Mouse (Mus musculus) c-Kit-negative CD71-positive TER-119-positive erythroid progenitor cells, embryonic 14.5 days (primary cell): ENCODE measurements around the gene Gramd4.
"Not testable (repeated sequence)": the region's sequence is repeated elsewhere in the genome, so short reads cannot be mapped to it uniquely, and the experiment has no call there.

Experiments
- DNase-seq: peaks from one replicate; pipeline ENCODE4 v3.0.0-alpha.2; 2013; ENCODE audit warnings: low read depth, low spot score

Gene Gramd4

DNA sequence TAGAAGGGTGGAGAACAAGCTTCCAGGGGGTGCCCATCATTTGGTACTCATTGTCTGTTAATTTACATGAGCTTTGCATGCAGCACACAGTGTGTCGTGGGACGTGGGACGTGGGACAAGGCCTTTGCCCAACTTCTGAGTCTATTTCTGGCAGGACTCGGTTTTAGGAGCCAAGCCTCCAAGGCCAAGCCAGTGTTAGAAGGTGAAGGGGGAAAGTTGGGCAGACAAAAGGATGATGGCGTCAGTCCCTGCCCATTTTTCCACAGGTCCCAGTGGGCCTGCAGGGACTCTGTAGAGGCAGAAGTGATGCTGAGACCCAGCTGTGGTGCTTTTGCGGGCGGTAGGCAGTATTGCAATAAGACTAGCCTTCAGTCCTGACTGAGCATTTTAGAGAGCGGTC lies 33.1 kb downstream of the Gramd4 start:
- DNase-seq = no peak

DNA sequence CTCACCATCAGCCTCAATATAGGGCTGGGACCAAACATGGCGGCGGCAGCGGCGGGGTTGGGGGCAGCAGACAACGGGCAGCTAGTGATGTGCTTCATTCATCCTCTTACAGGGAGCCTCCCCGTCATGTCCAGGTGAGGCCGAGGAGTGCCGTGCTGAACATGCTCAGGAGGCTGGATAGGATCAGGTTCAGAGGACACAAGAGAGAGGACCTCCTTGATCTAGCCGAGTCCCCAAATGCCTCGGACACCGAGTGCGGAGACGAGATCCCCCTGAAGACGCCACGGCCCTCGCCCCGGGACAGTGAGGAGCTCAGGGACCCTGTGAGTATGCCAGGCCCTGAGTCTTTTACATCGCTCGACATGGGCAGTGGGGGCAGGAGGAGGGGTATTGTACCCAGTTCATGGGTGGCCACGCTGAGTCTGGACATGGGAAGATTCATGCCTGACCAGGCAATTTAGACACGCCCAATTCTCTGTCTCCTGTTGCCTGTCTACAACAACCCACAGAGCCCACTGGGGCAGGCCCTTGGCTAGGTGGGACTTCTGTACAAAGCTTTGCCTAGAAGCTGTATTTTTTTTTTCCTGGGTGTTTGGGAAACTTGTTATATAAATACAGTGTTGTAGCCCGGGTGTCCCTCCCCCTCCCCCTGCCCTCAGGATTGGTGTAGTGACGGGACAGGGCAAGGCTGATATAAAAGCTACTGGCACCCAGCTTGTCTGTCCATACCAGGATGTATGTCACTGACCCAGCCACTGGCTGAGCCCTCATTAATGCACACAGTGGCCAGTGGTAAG lies 33.9 kb downstream of the Gramd4 start:
- no peak for DNase-seq

DNA sequence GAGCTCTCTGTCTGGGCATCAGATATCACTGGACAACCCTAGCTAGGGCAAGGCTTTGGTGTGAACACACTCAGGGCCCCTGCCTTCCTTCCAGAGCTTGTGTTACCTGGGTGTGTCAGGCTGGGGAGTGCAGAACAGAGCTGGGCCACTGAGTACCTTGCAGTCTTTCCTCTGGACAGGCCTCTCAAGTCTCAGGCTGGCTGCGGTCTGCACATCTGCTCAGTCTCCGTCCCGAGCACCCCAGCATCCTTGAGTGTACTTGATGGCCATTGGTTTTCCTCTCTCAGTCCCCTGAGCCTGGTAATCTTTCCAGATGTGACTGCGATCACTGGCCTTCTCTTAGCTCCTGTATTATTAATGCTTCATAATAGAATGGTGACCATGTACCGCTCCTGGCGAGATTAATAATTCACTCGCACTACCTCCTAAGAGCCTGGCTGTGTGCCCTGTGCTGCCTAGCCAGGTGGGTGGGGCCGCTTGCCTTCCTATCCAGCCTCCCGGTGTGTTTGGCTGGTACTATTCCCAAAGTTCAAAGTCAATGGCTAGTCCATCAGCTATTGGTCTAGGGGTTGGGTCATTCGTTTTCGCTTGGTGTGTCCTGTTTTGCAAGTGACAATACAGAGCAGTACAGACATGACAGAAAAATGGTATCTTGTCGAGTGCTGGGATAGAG lies 34.6 kb downstream of the Gramd4 start:
- DNase-seq = no peak

DNA sequence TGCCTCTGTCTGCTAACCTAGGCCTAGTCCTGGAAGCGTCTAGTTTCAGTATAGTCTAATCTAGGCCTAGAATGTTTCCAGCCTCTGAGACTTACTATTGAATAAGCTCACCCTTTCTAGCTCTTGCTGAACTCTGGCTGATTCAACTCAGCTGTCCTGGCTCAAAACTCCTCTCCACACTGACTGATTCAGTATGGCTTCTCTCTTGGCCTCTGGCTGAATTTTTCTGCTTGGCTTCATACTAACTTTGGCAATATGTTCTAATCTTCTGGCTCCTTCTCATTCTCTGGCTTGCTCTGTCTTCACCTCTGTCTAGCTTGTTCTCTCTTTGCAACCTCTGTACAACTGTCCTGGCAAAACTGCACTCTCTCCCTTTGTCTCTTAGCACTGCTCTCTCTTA lies 35.7 kb downstream of the Gramd4 start:
- DNase-seq = no peak

- DNase-seq = no peak
Measured at GRCm38 (mm10) chr15:86094324-86095121, 37.0 kb downstream of the Gramd4 start.

- DNase-seq = no peak
Measured at GRCm38 (mm10) chr15:86095722-86096603, 38.5 kb downstream of the Gramd4 start.

DNA sequence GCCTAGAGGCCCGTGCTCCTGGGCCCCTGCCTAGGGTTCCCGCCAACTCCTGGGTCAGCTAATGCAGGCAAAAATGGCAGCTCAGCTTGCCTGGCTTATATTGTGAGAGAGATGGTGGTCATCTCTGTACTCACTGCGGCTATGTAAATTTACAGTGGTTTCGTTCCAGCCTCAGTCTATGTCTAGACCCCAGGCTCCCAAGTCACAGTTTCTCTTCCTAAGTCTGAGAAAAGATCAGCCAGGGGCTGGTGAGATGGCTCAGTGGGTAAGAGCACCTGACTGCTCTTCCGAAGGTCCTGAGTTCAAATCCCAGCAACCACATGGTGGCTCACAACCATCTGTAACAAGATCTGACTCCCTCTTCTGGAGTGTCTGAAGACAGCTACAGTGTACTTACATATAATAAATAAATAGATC lies 39.1 kb downstream of the Gramd4 start:
- not testable (repeated sequence) for DNase-seq

- no peak for DNase-seq
Measured at GRCm38 (mm10) chr15:86097871-86098270, 40.4 kb downstream of the Gramd4 start.

DNA sequence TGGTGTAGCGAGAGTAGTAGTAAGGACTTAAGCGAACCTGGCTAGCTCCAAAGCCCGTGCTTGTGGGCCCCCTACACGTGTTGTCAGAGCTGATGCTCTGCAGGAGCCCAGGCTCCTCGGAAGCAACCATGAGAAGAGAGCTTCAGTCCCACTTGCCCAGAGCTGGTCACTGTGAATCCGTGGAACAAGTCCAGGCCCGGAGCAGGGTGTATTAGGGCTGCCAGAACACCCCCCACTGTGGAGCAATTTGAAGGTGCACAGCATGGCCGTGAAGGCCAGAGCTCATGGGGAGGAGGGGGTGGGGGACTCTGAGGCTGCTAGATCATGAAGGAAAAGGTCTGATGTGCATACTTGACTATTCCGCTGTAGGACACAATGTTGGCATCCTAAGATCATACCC lies 44.1 kb downstream of the Gramd4 start:
- DNase-seq = no peak

- no peak for DNase-seq
Measured at GRCm38 (mm10) chr15:86102308-86102707, 44.8 kb downstream of the Gramd4 start.

DNA sequence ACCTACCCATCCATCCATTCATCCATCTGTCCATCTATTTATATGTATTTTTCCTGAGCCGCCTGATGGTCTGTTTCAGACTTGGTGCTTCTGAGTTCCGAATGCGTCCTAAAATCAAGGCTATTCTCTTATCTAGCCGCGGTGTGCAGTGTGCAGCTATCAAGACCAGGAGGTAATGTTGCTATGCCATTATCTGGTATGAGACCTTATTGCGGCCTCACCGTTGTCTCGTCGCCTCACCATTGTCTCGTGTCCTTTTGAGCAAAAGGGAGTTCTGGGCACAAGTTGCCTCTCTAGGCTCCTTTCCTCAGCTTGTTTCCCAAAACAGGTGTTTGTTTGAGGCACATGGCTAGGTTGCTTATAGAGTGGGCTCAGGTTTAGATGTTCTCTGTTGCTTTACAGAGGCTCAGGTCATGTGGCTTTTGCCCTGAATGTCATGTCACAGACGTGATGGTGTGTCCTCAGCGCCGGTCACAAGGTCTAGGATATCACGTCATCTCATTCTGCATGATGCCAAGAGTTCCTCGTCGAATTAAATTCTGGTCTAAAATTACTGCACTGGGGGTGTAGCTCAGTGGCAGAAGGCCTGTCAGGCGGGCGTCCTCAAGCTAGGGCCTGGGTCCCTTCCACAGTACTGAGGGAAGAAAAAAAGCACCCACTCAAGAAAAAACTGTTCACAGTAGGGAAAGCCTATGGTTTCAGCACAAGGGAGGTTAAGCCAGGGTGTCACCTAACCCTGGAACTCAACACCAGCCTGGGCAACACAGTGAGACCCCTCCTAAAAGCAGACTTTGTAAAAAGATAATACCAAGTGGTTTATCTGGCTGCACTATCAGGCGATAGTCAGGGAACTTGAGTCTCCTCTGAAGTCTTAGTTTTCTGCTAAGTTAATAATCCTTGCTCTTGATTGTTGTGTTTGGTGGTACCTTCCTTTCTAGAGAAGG lies 47.2 kb downstream of the Gramd4 start:
- peak; percentile 39 for DNase-seq

DNA sequence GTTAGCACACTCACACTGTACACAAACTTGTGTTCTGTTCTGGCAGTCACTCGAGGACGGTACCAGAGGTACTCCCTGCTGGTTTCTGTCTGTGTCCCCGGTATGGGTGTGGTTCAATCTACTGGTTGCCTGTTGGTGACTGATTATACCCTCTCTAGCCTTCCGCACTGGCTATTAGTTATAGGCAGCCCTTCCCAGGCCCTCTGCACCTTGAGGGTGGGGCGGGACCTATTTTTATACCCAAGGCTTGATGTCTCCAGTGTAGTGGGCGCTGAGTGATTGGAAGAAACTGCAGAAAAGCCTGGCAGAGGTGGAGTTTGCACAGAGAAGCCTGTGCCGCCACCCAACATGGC lies 47.8 kb downstream of the Gramd4 start:
- DNase-seq = peak; percentile 92

- DNase-seq = no peak
Measured at GRCm38 (mm10) chr15:86105751-86106150, 48.3 kb downstream of the Gramd4 start.

- peak; percentile 48 for DNase-seq
Measured at GRCm38 (mm10) chr15:86107831-86108471, 50.5 kb downstream of the Gramd4 start.

- DNase-seq = no peak
Measured at GRCm38 (mm10) chr15:86109245-86109644, 51.8 kb downstream of the Gramd4 start.

DNA sequence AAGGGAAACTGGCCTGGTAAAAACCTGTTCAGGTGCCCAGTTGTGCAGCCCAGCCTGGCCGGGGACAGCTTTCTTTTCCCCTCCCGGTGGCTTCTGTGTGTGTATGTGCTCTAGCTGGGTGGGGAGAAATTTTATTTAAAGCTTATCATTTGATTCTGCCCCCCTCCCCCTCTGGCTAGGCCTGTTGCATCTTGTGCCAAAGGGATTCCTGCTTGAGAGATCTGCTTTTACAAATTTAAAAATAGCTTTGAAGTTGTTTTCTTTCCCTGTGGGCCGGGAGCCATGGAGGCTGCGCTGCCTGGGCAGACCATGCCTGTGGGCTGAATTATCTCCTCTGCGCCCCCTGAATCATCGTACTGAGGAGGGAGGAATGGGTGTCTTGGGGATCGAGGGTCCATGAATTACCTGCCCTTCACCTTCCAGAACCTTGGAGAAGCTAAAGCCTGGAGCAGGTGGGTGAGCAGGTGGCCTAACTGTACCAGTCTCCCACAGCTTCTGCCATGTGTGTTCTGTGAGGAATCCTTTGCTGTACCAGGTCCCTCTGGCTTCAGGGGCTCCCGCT lies 52.2 kb downstream of the Gramd4 start:
- no peak for DNase-seq

GRCm38 (mm10) chr15:86110361-86111103 lies 53.0 kb downstream of the Gramd4 start:
- no peak for DNase-seq

- no peak for DNase-seq
Measured at GRCm38 (mm10) chr15:86112707-86113341, 55.3 kb downstream of the Gramd4 start.
